Mouse (Mus musculus): ENCODE data around the gene Vti1a.

GRCm38 (mm10) chr19:55652693-55653265 is 336.7 kb downstream of the Vti1a start:
- no peak for TF ChIP-seq CTCF (IDR thresholded peaks at IDR 0.05; ENCODE audit: low read depth)
- TF ChIP-seq EP300 (IDR thresholded peaks at IDR 0.05; ENCODE audit: low read depth): no peak
